Mouse (Mus musculus) adrenal gland, postnatal 4 days (tissue): ENCODE data around the gene Slamf6. TPM values are rescaled to one million over a fixed set of nuclear protein-coding genes. Genes with fewer than 3 reads are reported as not detected.

ENCODE experiments used
- DNase-seq, 2 experiments: peaks; one replicate each; pipeline ENCODE4 v3.0.0; 2021 to 2022; ENCODE audit warnings: low spot score in 2 of 2, mixed read lengths in 2 of 2
- total RNA-seq, 2 experiments: library from RNA; stranded (reverse); gene quantifications; 2 replicates each; pipeline ENCODE4 v1.2.3; 2021

The Slamf6 gene
- total RNA-seq, 2 experiments from 2014 or later = 0.20 to 0.62 TPM

- DNase-seq = no peak
Observed at GRCm38 (mm10) chr1:171994501-171994900, 77.2 kb downstream of the Slamf6 start.

- DNase-seq = no peak
Observed at GRCm38 (mm10) chr1:171994918-171995715, 77.8 kb downstream of the Slamf6 start.

GRCm38 (mm10) chr1:171996701-171997100 is 79.4 kb downstream of the Slamf6 start:
- DNase-seq = no peak

GRCm38 (mm10) chr1:171998820-171999597 is 81.7 kb downstream of the Slamf6 start:
- no peak for DNase-seq

- no peak for DNase-seq
Observed at GRCm38 (mm10) chr1:172000641-172001040, 83.3 kb downstream of the Slamf6 start.

- DNase-seq = no peak
Observed at GRCm38 (mm10) chr1:172001665-172002064, 84.3 kb downstream of the Slamf6 start.

Other genes starting within 250 kb of the Slamf6 start
- 1 to 10 TPM; 2.0 to 3.1 TPM for gene Cd48, start 235.5 kb upstream of the Slamf6 start, total RNA-seq
- under 1 TPM; 0.14 to 0.17 TPM for gene Slamf1, start 150.4 kb upstream of the Slamf6 start, total RNA-seq
- 1 to 10 TPM; 3.8 to 5.4 TPM for gene Cd84, start 77.8 kb upstream of the Slamf6 start, total RNA-seq
- gene Gm10521, start 21.9 kb upstream of the Slamf6 start, total RNA-seq = under 1 TPM; 0.34 to 0.36 TPM
- gene Vangl2, start 110.9 kb downstream of the Slamf6 start, total RNA-seq = 10 to 100 TPM; 16.2 to 18.7 TPM
- gene Nhlh1, start 140.1 kb downstream of the Slamf6 start, total RNA-seq = under 1 TPM in 1 of 2 experiments, not detected in 1; 0.31 TPM
- gene Copa, start 165.0 kb downstream of the Slamf6 start, total RNA-seq = 100 to 1,000 TPM; 187 to 205 TPM
- gene Ncstn, start 165.3 kb downstream of the Slamf6 start, total RNA-seq = 100 to 1,000 TPM; 148 to 154 TPM
- 100 to 1,000 TPM; 168 to 170 TPM for gene Pex19, start 209.2 kb downstream of the Slamf6 start, total RNA-seq
- 100 to 1,000 TPM; 177 to 181 TPM for gene Dcaf8, start 230.6 kb downstream of the Slamf6 start, total RNA-seq